Mouse (Mus musculus) intestine, postnatal 0 days (tissue): Measurements from ENCODE around the gene Ivd. TPM values are rescaled to one million over a fixed set of nuclear protein-coding genes. Genes with fewer than 3 reads are reported as not detected.

ENCODE experiments used
- ATAC-seq: fragments of 200-750 bp; cut with Nextera tagmentation; 2 replicates; pipeline ENCODE4 v1.8.0; 2017; ENCODE audit warnings: mild to moderate bottlenecking, moderate TSS enrichment, moderate library complexity
- H3K27ac ChIP-seq: fragments of 300-500 bp; sonication (generic); 2 replicates; pipeline ENCODE4 v1.5.1; 2014; ENCODE audit warnings: mild to moderate bottlenecking, low read depth, low read length, moderate library complexity
- H3K27me3 ChIP-seq: fragments of 300-500 bp; sonication (generic); replicated peaks from 2 replicates; pipeline ENCODE4 v1.6.1; 2014; ENCODE audit warnings: low read length, mixed read lengths; ENCODE audit not compliant: control insufficient read depth, insufficient read depth
- H3K36me3 ChIP-seq: fragments of 300-500 bp; sonication (generic); 2 replicates; pipeline ENCODE4 v1.6.1; 2014; ENCODE audit warnings: mild to moderate bottlenecking, moderate library complexity; ENCODE audit not compliant: control insufficient read depth, insufficient read depth
- H3K4me1 ChIP-seq: fragments of 300-500 bp; sonication (generic); replicated peaks from 2 replicates; pipeline ENCODE4 v1.6.1; 2014; ENCODE audit warnings: antibody characterized with exemption, low read length, mixed read lengths; ENCODE audit not compliant: control insufficient read depth, insufficient read depth
- H3K4me2 ChIP-seq: fragments of 300-500 bp; sonication (generic); replicated peaks from 2 replicates; pipeline ENCODE4 v1.6.1; 2014; ENCODE audit warnings: low read depth, mild to moderate bottlenecking, moderate library complexity
- H3K4me3 ChIP-seq: fragments of 300-500 bp; sonication (generic); 2 replicates; pipeline ENCODE4 v1.5.1; 2014; ENCODE audit warnings: low read depth, low read length
- H3K9ac ChIP-seq: fragments of 300-500 bp; sonication (generic); 2 replicates; pipeline ENCODE4 v1.6.1; 2014; ENCODE audit warnings: mild to moderate bottlenecking, low read depth, low read length
- H3K9me3 ChIP-seq: fragments of 300-500 bp; sonication (generic); 2 replicates; pipeline ENCODE4 v1.6.1; 2016; ENCODE audit warnings: mixed run types; ENCODE audit not compliant: control insufficient read depth
- CTCF ChIP-seq: sonication (generic); IDR thresholded peaks from 2 replicates; pipeline ENCODE4 v1.5.1; 2016; ENCODE audit warnings: low read depth, mild to moderate bottlenecking, control low read depth, antibody characterized with exemption, moderate library complexity
- WGBS: fragments of 180-500 bp; shearing (Covaris S2); extraction: QIAGEN DNeasy Blood & Tissue Kit; methylation state at CpG from one replicate; pipeline ENCODE4 v1.1.7; 2014; 5-methylcytosine and 5-hydroxymethylcytosine counted together
- polyA plus RNA-seq: library from polyadenylated mRNA; unstranded; fragments of >200 nt; fragmentation: Nextera tagmentation; extraction: Ambion mirVana; gene quantifications from 2 replicates; pipeline ENCODE4 v1.2.1, GENCODE M21; 2015

Ivd gene
- polyA plus RNA-seq, 1 experiment from 2014 or later, result 14.2 TPM

GRCm38 (mm10) chr2:118851756-118852155 lies 10.0 kb upstream of the Ivd start:
- no peak overlapping the region for H3K27ac ChIP-seq
- no peak for TF ChIP-seq CTCF
- WGBS, result 40% methylated on average over 3 of the region's 3 CpGs

GRCm38 (mm10) chr2:118862340-118862675 lies 554 bp downstream of the Ivd start:
- Histone ChIP-seq H3K36me3 (no peaks in the 10 kb centered on the region), H3K9me3 (no peaks in the 10 kb centered on the region), H3K27me3 (no peaks in the 10 kb centered on the region), H3K9ac (peak overlapping the region; percentile 45), H3K4me1 (0 out of 2 replicates have a peak, but pooled peaks cover 6% of the 10 kb centered on the region), H3K27ac (no peak overlapping the region), H3K4me2 (peak overlapping the region; percentile 84), H3K4me3 (peak overlapping the region; percentile 56)
- TF ChIP-seq CTCF, result no peak
- no peak for ATAC-seq
- 20% methylated on average over 1 of the region's 3 CpGs for WGBS

More at GRCm38 (mm10) chr2:118851756-118852155, 10.0 kb upstream of the Ivd start:
- no peak for ATAC-seq
- Histone ChIP-seq H3K9me3 (no peaks in the 10 kb centered on the region), H3K27me3 (no peaks in the 10 kb centered on the region), H3K4me3 (no peak overlapping the region), H3K4me2 (no peak overlapping the region), H3K36me3 (no peaks in the 10 kb centered on the region), H3K9ac (no peak overlapping the region), H3K4me1 (no peaks in the 10 kb centered on the region)

GRCm38 (mm10) chr2:118870601-118871000 lies 8.8 kb downstream of the Ivd start:
- ATAC-seq, result no peak
- H3K36me3 ChIP-seq, result peaks cover 9% of the 10 kb centered on the region; the same call in 1 of the 2 replicates
- no peaks in the 10 kb centered on the region for H3K4me1 ChIP-seq
- 67% methylated on average over 3 of the region's 3 CpGs for WGBS
- no peak overlapping the region for H3K9ac ChIP-seq
- no peaks in the 10 kb centered on the region for H3K9me3 ChIP-seq
- no peak overlapping the region for H3K27ac ChIP-seq
- no peak overlapping the region for H3K4me2 ChIP-seq
- no peaks in the 10 kb centered on the region for H3K27me3 ChIP-seq
- H3K4me3 ChIP-seq, result no peak overlapping the region
- TF ChIP-seq CTCF, result no peak

- TF ChIP-seq CTCF, result no peak
- peaks cover 9% of the 10 kb centered on the region; the same call in 1 of the 2 replicates for H3K36me3 ChIP-seq
- H3K9me3 ChIP-seq, result no peaks in the 10 kb centered on the region
- no peak for ATAC-seq
- no peak overlapping the region for H3K9ac ChIP-seq
- H3K27ac ChIP-seq, result no peak overlapping the region
- H3K4me1 ChIP-seq, result no peaks in the 10 kb centered on the region
- H3K27me3 ChIP-seq, result no peaks in the 10 kb centered on the region
- H3K4me2 ChIP-seq, result no peak overlapping the region
- 73% methylated on average over 1 of the region's 1 CpGs for WGBS
- H3K4me3 ChIP-seq, result no peak overlapping the region
Measured at GRCm38 (mm10) chr2:118871032-118871431, 9.3 kb downstream of the Ivd start.

GRCm38 (mm10) chr2:118873018-118873417 lies 11.3 kb downstream of the Ivd start:
- Histone ChIP-seq H3K4me2 (no peak overlapping the region), H3K9ac (no peak overlapping the region), H3K36me3 (peaks cover 9% of the 10 kb centered on the region; the same call in 1 of the 2 replicates), H3K9me3 (no peaks in the 10 kb centered on the region), H3K27ac (no peak overlapping the region), H3K4me3 (no peak overlapping the region), H3K4me1 (no peaks in the 10 kb centered on the region), H3K27me3 (no peaks in the 10 kb centered on the region)
- no peak for TF ChIP-seq CTCF
- 89% methylated on average over 5 of the region's 5 CpGs for WGBS
- ATAC-seq, result no peak

GRCm38 (mm10) chr2:118873890-118874430 lies 12.2 kb downstream of the Ivd start:
- Histone ChIP-seq H3K36me3 (peaks cover 9% of the 10 kb centered on the region; the same call in 1 of the 2 replicates), H3K4me2 (no peak overlapping the region), H3K9me3 (no peaks in the 10 kb centered on the region), H3K27ac (no peak overlapping the region), H3K4me3 (no peak overlapping the region), H3K27me3 (no peaks in the 10 kb centered on the region), H3K4me1 (no peaks in the 10 kb centered on the region), H3K9ac (no peak overlapping the region)
- no peak for TF ChIP-seq CTCF
- WGBS, result 60% methylated on average over 6 of the region's 6 CpGs
- ATAC-seq, result peak; percentile 13; the same call in 1 of the 2 replicates
